Mouse (Mus musculus) cerebellum, adult (tissue): Measurements from ENCODE around the gene Zfyve16.

ENCODE experiments used
- ATAC-seq: cut with Nextera tagmentation; 2 replicates; pipeline ENCODE4 v1.9.2; 2017; ENCODE audit warnings: mild to moderate bottlenecking, moderate library complexity, mixed read lengths; ENCODE audit not compliant: insufficient number of reproducible peaks, low FRiP score, low TSS enrichment

Gene Zfyve16

GRCm38 (mm10) chr13:92470151-92470550, 60.5 kb downstream of the Zfyve16 start:
- no peak for ATAC-seq

DNA sequence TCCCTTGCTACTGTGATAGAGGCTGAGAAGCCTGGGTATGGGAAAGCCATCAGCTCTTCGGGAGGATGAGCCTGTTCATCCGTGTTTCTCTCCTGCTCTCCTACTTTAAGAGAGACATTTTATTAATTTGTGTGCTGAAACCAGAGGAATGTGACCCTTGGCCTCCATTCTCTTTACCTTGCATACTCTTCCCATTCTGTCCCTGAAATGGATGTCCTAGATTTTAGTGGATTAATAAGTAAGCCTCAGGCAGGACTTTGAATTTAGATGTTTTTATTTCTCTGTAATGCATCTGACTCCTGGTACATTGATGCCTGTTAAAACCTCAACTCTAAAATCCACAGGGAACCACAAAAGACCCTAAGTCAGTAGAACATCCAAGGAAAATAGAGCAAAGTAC, 61.3 kb downstream of the Zfyve16 start:
- ATAC-seq = no peak

GRCm38 (mm10) chr13:92467891-92468290, 62.8 kb downstream of the Zfyve16 start:
- ATAC-seq = no peak

GRCm38 (mm10) chr13:92464698-92465097, 66.0 kb downstream of the Zfyve16 start:
- no peak for ATAC-seq

DNA sequence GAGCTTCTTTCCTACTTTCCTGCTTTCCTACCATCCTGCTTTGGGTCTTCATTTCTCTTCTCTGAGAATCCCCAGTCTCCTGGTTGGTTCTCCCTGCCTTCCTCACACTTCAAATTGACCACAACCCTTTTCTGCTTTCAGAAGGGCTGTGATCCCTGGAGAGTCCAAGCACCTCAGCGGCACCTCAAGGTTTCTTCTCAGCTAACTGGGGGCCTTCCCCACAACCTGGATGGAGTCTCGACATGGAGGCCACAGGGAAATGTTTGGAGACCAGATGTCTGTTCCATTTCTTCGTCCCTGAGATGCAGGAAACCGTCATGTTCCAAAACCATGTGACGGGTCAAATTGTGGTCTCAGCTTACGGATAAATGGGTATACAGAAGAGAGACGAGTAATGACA, 83.8 kb downstream of the Zfyve16 start:
- no peak for ATAC-seq

DNA sequence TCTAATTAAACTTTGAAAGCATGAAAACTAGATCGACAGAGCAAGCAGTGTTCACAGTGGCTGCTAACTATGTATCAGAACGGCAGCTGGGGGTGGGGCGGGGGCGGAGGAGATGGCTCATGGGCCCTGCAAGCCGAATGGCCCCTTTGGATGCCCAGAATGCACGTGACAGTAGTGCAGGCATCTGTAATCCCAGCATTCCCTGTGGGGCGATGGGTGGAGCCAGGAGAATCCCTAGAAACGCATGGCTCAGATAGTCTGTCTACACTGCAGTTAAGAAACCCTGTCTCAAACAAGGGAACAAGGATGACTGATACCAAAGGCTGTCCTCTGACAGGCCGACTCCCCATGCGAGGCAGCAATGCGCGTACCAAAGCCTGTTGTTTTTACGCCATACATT, 90.4 kb downstream of the Zfyve16 start:
- no peak for ATAC-seq

DNA sequence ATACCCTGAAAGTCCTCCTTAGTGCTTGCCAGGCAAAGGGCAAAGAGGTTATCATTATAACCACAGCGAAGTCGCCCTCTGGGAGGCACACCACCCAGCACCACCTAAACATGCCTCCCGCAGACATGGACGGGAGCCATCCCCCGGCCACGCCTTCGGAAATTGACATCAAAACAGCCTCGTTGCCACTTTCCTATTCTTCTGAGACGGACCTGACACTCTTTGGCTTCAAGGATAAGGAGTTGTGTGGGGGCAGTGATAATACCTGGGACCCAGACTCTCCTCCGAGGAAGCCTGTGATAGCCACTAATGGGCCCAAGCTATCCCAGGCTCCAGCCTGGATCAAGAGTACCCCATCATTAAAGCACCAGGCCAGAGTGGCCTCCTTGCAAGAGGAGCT, 92.0 kb downstream of the Zfyve16 start:
- ATAC-seq = no peak
